Mouse (Mus musculus): Measurements from ENCODE around the gene St8sia6.

- TF ChIP-seq POLR2A (IDR thresholded peaks at IDR 0.05; ENCODE audit: insufficient read depth, low read length) (no peak), CTCF (IDR thresholded peaks at IDR 0.05; ENCODE audit: low read depth, low read length) (no peak)
Measured at GRCm38 (mm10) chr2:13760366-13760765, 33.5 kb downstream of the St8sia6 start.
